Mouse (Mus musculus) kidney, adult 2 months (tissue): Measurements from ENCODE around the gene Camta2.

Source experiments
- CTCF ChIP-seq: fragments of 200-500 bp; conservative IDR thresholded peaks from 2 replicates; pipeline ENCODE4 v1.5.1; 2011; ENCODE audit warnings: low read depth, mild to moderate bottlenecking, control low read depth, low read length, moderate library complexity, mixed read lengths; ENCODE audit not compliant: insufficient read depth, insufficient read length
- POLR2A ChIP-seq: fragments of 200-500 bp; IDR thresholded peaks from one replicate; pipeline ENCODE4 v1.6.1; 2011; ENCODE audit warnings: low read depth, low read length, control low read depth

DNA sequence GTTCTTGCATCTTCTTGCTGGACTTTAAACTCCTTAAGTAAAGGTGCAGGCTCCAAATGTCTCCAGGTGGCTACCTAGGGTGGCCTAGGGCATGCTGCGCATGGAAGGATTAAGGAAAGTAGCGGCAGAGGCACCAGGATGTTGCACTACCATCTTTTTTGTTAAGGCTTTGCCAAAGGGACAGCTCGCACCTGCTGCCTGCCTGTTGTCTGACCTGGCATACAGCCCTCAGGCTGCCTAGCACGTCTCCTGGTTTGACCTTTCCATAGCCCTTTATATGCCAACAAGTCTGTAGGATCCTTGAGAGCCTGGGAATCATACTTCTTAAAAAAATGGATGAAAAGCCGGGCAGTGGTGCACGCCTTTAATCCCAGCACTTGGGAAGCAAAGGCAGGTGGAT is 44.9 kb downstream of the Camta2 start:
- TF ChIP-seq CTCF (no peak), POLR2A (no peak)
